Mouse (Mus musculus) gastrocnemius, postnatal 36 days (tissue): ENCODE results near the gene Sned1. TPM values are rescaled to one million over a fixed set of nuclear protein-coding genes. Genes with fewer than 3 reads are reported as not detected.
A peak's percentile ranks its signal among the peaks of the same experiment; 100 is the strongest.
"Not testable (repeated sequence)": the region's sequence is repeated elsewhere in the genome, so short reads cannot be mapped to it uniquely, and the experiment has no call there.

Experiments
- DNase-seq, 2 experiments: peaks; one replicate each; pipeline ENCODE4 v3.0.0; 2022
- intact Hi-C: fragments of 180-260 bp; cut with DNase I; formaldehyde crosslinking; loops from one replicate; pipeline ENCODE4 v1.15.1; 2025
- microRNA-seq, 2 experiments: library from miRNA; unstranded; fragments of <30 nt; microRNA quantifications; one replicate each; pipeline ENCODE4 v1.2.0; 2021
- total RNA-seq, 2 experiments: library from RNA; stranded (reverse); gene quantifications; 2 replicates each; pipeline ENCODE4 v1.2.3; 2021

Sned1 gene
- total RNA-seq, 2 experiments from 2014 or later = 4.3 to 5.4 TPM

DNA sequence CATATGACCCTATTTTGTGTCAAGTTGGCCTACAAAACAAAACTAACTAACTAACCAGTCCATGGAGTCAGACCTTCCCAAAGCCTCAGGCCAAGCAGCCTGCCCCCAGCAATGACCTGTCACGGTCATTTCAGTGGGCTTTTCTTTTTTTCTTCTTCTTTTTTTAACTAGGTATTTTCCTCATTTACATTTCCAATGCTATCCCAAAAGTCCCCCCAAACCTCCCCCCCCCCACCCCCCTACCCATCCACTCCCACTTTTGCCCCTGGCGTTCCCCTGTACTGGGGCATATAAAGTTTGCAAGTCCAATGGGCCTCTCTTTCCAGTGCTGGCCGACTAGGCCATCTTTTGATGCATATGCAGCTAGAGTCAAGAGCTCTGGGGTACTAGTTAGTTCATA lies 58.9 kb downstream of the Sned1 start:
- intact Hi-C loops, DNase-seq: not testable (repeated sequence)

DNA sequence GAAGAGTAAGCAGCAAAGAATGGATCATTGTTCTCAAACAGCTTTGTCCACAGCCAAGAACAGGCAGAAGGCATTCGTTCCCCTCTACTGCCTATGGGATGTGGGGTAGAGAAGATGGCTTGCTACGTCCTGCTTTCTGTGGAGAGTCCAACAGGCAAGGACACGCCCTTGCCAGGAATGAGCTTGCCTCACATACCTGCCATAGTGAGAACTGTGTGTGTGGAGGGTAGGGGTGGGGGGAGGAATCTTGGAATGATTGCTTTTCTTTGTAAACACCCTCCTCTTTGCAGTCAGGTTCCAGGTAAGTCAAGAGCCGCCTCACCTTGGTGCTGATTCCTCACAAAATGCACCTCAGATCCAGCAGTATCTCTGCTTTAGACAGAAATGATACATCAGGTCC lies 64.2 kb downstream of the Sned1 start:
- intact Hi-C loops = loop anchor here (10.0 kb wide), 2 partner anchors 125 to 365 kb away; partner anchors contain the start of gene Capn10
- no peak for DNase-seq

DNA sequence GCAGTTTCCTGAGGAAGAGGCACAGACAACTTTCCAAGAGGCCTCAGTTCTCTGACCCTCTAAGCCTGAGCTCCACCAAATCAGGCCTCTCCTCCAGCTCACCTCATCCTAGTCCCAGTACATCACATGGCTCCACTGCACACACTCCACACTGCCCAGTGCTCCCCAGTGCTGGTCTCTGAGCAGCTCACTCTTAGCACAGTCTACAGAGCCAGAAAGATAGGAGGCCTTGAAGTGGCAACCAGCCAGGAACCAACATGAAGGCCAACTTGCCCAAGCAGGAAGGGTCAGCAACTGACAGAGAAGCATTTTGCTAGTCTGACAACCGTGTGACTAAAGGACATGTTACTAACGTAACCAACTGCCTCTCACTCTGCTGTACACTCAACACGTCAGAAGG lies 64.9 kb downstream of the Sned1 start:
- DNase-seq = no peak
- intact Hi-C loops = loop anchor here (10.0 kb wide), 2 partner anchors 126 to 366 kb away; partner anchors contain the start of gene Capn10

DNA sequence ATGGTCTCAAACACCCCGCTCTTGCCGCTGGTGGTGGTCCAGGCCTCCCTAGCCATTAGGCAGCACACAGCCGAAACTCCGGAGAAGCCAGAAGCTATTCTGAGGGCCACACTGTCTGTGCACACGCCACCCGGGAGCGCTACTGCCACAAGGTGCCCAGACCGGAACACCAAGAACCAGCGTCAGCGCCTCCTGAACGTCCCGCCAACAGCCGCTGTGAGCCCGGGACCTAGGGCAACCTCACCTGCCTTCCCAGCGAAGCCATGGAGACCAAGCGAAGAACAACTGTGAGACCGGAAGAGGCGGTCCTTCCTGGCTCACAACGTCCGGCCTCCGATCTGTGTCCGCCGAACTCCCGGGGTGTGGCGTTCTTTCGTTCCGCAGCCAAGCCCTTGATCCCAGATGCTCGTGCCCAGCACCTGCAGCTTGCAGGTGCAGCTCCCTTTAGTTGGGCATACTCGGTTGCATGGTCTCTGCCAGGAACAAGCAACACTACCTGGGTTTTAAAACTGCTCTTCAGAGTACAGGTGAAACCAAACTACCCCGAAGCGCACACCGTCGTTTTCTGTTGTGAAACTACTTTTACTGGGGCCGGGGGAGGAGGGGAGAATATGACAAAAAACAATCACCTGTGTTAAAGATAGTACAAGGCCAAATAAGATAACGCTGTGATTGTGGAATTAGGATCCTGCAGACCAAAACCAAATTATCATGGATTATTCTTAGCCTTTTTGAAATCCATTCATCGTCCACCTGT lies 70.1 kb downstream of the Sned1 start, which contains the start of gene Mterf4:
Gene Mterf4, minus strand, starts transcription at position 335 of the 757 bp plus-strand sequence.
- peak; percentile 71 to 73 for DNase-seq
- intact Hi-C loops = loop anchor here (2.0 to 10.0 kb wide), 3 partner anchors 39 to 371 kb away; partner anchors contain the start of gene Capn10

DNA sequence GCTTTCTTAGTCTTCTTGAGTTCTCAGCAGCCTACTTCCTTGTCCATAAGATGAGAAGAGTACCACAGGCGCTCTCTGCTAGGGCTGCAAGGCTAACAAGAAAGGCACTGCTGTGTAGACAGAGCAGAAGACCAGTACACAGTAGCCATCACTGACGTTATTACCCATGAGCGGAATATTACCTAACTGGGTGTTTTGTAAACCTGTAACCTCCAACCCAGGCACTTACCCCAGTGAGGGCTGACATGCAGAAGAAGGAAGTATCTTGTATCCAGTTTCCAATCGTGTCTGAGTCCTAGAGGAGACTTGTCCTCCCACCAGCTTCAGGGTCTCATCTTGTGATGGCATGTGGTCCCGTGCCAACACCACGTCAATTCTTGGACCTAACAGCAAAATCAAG lies 88.3 kb downstream of the Sned1 start:
- intact Hi-C loops = no loop called here
- no peak for DNase-seq

DNA sequence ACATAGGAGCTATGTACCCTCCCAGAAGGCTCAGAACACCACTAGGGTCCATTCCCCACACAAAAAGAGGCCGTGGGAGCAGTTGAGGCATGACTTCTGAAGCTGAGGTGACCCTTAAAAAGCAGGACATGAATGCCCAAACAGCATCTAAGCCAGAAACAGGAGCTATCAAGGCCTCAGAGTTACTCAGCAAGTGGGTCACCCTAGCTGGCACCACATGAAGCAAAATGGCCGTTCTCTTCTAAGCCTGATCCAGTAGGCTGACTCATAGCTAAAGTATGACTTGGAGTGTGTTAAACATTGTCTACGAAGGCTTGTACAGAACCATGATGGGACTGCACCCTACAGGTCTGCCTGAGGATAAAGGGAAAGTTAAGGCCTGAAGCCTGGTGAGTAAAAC lies 90.8 kb downstream of the Sned1 start:
- intact Hi-C loops = no loop called here
- DNase-seq = no peak

DNA sequence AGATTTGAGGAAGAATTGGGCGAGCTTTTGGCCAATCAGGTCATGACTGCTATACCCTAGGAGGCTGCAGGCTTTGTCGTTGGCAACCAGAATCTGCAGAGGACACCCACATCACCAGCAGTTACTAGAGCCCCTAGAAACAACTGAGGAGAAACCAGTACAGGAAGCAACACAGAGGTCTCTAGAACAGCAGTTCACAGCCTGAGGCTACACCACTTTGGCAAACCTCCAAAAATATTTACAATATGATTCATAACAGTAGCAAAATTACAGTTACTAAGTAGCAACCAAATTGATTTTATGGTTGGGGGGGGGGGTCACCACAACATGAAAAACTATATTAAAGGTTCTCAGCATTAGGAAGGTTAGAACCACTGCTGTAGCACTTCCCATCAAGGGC lies 99.0 kb downstream of the Sned1 start:
- DNase-seq = no peak
- intact Hi-C loops = no loop called here

DNA sequence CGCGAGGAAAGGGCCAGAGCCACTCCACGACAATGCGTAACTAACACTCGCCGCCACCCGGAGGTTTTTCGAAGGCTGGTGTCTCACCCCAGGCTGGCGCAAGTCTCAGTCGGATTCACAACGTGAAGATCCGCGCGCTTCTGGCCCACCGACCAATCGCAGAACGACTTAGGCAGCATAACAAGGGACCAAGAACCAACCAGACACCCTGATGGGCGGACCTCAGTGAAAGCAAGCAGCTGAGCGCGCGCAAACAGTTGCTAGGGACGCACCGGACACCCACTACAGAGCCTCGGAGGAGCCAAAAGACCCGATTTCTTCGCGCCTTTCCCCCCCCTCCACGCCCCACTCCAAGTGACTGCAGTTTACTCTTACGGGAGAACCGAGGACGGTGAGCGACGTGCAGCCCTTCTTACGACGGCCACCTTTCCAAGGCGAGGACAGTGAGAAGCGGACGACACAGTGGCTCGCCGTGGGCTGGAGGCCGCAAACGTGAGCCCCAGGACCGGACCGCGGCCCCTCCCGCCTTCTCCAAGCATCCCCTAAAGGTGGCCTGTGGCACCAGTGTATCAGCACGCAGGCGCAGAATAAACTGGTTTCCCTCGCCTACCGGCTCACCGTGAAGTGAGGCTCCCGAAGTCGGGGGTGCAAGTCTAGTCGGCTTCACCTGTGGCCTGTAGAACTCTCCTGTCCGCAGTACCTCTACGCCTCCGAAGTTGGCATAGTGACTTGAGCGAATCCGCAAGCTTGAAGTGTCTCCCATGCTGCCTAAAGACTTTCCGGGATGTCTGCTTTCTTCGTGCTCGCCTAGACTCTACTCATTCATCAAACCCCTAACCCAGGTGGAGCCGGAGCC lies 107.2 kb downstream of the Sned1 start, which contains the start of the genes Ppp1r7 and Pask:
Gene Ppp1r7, plus strand, starts transcription at position 207 of the 856 bp plus-strand sequence.
Gene Pask, minus strand, starts transcription at position 835 of the 856 bp plus-strand sequence.
- intact Hi-C loops = loop anchor here (5.0 kb wide), 2 partner anchors 166 to 169 kb away; partner anchors contain the start of gene Farp2

DNA sequence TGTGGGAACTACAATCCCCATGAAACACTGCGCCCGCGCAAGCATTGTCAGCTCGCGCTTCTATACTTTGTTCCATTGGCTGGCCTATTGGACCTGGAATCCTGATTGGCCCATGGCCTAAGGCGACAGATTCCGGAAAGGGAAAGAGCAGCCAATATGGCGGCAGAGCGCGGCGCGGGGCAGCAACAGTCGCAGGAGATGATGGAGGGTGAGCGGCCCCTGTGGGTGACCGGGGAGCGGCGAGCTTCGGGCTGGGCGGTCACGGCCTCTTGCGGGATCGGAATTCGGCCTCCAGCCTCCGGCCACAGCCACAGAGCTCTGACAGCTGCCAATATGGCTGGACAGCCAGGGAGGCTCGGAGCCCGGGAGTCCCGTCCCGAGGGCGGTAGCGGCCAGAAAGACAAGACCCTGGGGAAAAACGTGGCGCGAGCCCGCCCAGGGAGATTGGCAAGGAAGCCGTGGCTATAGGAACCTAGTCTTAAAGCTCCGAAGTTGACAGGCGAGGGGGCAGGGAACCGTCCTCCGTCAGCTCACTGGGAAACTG lies 107.9 kb downstream of the Sned1 start:
- intact Hi-C loops = loop anchor here (2.0 to 5.0 kb wide), 3 partner anchors 39 to 169 kb away; partner anchors contain the start of genes Farp2 and Mterf4
- DNase-seq = peak; percentile 86 to 92

More for the DNA sequence above, 107.2 kb downstream of the Sned1 start, which contains the start of the genes Ppp1r7 and Pask:
- DNase-seq = peak; percentile 87 to 92

DNA sequence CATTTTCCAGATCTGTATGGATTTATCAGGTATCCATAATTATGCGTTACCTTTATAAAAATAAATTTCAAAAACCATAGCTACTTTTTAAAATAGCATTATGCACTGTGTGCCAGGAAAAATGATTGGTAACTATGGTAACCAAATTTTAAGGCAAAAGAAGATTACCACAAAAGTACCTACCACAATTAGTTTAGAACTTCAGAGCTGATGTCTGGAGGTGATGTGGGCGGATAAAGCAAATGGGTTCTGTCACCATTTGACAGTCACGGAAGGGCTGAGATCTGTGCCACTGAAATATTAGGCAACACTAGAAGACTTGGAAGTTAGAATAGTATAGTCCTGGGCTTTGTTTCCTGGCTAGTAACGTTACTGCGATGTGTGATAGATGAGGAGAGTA lies 111.5 kb downstream of the Sned1 start:
- DNase-seq = no peak
- intact Hi-C loops = no loop called here

DNA sequence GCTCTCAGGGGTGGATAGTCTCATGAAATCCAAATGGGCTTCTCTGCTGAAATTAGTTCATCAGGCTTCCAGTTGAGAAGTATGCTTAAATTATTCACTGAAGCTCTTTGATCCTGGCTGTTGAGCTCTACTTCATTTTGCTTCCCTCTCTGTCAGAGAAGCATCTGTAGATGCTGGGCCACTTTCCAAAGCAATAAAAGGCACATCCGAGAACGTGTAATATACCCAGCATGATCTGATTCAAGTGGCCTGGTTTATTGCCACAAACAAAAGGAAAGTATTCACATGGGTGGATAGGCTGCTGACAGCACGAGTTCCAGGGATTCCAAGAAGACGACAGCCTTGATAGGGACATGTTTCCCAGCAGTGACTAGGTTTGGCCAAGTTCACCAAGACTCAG lies 114.1 kb downstream of the Sned1 start:
- no peak for DNase-seq

More for the DNA sequence above, 114.1 kb downstream of the Sned1 start:
- intact Hi-C loops = no loop called here

Small RNA genes lying within 50 kb of the gene (microRNA-seq; reads per million reads assigned to microRNA genes)
- gene Mir6901 (0.36 to 0.74 reads per million in 2 experiments), gene Mir6902 (0 reads per million in 2 experiments)

Other genes starting within 250 kb of the Sned1 start
- gene Aqp12, start 229.5 kb upstream of the Sned1 start, total RNA-seq = not detected
- 1 to 10 TPM in 1 of 2 experiments, under 1 TPM in 1; 0.64 to 1.6 TPM for gene Kif1a, start 133.9 kb upstream of the Sned1 start, total RNA-seq
- under 1 TPM in 1 of 2 experiments, not detected in 1; 0.28 TPM for gene Agxt, start 100.6 kb upstream of the Sned1 start, total RNA-seq
- gene 2310007B03Rik, start 74.9 kb upstream of the Sned1 start, total RNA-seq = not detected
- gene Crocc2, start 67.1 kb upstream of the Sned1 start, total RNA-seq = not detected
- 10 to 100 TPM in 1 of 2 experiments, 1 to 10 TPM in 1; 8.7 to 11.3 TPM for gene Mterf4, start 70.1 kb downstream of the Sned1 start, total RNA-seq
- gene Ppp1r7, start 107.0 kb downstream of the Sned1 start, total RNA-seq = 10 to 100 TPM; 18.9 to 22.7 TPM
- under 1 TPM; 0.20 TPM for gene Pask, start 107.6 kb downstream of the Sned1 start, total RNA-seq
- gene Ano7, start 138.1 kb downstream of the Sned1 start, total RNA-seq = not detected
- 100 to 1,000 TPM; 289 to 302 TPM for gene Hdlbp, start 243.0 kb downstream of the Sned1 start, total RNA-seq